Mouse (Mus musculus) CH12.LX (cell line): ENCODE data around the gene Cd93.

Experiments
- CTCF ChIP-seq, 2 experiments: IDR thresholded peaks in 1 of 2; conservative IDR thresholded peaks in 1 of 2; 2 replicates each; pipeline ENCODE4 v1.5.1; 2011 to 2012; ENCODE audit warnings: low read depth in 2 of 2, low read length in 2 of 2, improper control_type of control experiment in 1 of 2, inconsistent platforms in 1 of 2, mild to moderate bottlenecking in 1 of 2, moderate library complexity in 1 of 2
- EP300 ChIP-seq: IDR thresholded peaks from 2 replicates; pipeline ENCODE4 v1.6.1; 2011; ENCODE audit warnings: low read length, improper control_type of control experiment
- ETS1 ChIP-seq: conservative IDR thresholded peaks from 2 replicates; pipeline ENCODE4 v1.6.1; 2012; ENCODE audit warnings: low read depth, mild to moderate bottlenecking, inconsistent platforms, low read length, improper control_type of control experiment, moderate library complexity
- GABPA ChIP-seq: IDR thresholded peaks from 2 replicates; pipeline ENCODE4 v1.6.1; 2012; ENCODE audit warnings: low read depth, low read length, improper control_type of control experiment, inconsistent platforms; ENCODE audit not compliant: insufficient replicate concordance
- HCFC1 ChIP-seq: IDR thresholded peaks from 2 replicates; pipeline ENCODE4 v1.6.1; 2012; ENCODE audit warnings: low read depth, mild to moderate bottlenecking, inconsistent platforms, low read length, improper control_type of control experiment
- MAFK ChIP-seq: IDR thresholded peaks from 2 replicates; pipeline ENCODE4 v1.6.1; 2011; ENCODE audit warnings: low read length, improper control_type of control experiment; ENCODE audit not compliant: insufficient replicate concordance
- MEF2A ChIP-seq: IDR thresholded peaks from 2 replicates; pipeline ENCODE4 v1.6.1; 2014; ENCODE audit warnings: low read depth, mild to moderate bottlenecking, inconsistent platforms, low read length, improper control_type of control experiment, borderline replicate concordance
- POLR2A ChIP-seq: IDR thresholded peaks from 2 replicates; pipeline ENCODE4 v1.6.1; 2011; ENCODE audit warnings: low read depth, mild to moderate bottlenecking, improper control_type of control experiment, low read length
- RAD21 ChIP-seq: IDR thresholded peaks from 2 replicates; pipeline ENCODE4 v1.6.1; 2011; ENCODE audit warnings: low read depth, mild to moderate bottlenecking, low read length, improper control_type of control experiment, moderate library complexity
- ZMIZ1 ChIP-seq: IDR thresholded peaks from 2 replicates; pipeline ENCODE4 v1.6.1; 2012; ENCODE audit warnings: low read depth, mild to moderate bottlenecking, inconsistent platforms, low read length, improper control_type of control experiment

DNA sequence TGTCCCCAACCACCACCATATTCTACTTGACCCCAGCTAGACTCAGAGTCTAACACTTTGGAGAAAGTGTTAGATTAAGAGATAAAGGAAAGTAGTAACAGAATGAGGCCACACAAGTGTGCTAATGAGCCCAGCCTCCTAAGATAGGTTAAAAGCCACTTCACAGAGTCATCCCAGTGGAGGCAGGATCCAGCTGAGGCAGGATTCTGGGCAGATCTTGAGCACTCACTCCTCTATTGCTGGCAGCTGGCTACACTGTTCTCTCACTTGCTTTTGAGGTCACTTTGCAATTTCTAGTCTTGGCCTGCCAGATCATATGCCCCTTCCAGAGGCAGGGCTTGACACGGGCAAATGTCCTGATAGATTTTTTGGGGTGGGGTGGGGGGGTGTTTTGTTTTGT is 1.1 kb upstream of the Cd93 start:
- TF ChIP-seq CTCF (conservative IDR thresholded peaks at IDR 0.05 in 1 of 2, IDR thresholded peaks at IDR 0.05 in 1 of 2; ENCODE audit: low read depth in 2 of 2, low read length in 2 of 2) (no peak), GABPA (no peak), POLR2A (no peak), MAFK (no peak), EP300 (no peak), RAD21 (no peak), ZMIZ1 (no peak), HCFC1 (no peak), MEF2A (no peak), ETS1 (no peak)
